Mouse (Mus musculus) lung, postnatal 0 days (tissue): ENCODE data around the gene Ddx3x. TPM values are rescaled to one million over a fixed set of nuclear protein-coding genes. Genes with fewer than 3 reads are reported as not detected.
A peak's percentile ranks its signal among the peaks of the same experiment; 100 is the strongest.
"Not testable (repeated sequence)": the region's sequence is repeated elsewhere in the genome, so short reads cannot be mapped to it uniquely, and the experiment has no call there.

ENCODE experiments used
- ATAC-seq: fragments of 200-750 bp; cut with Nextera tagmentation; 2 replicates; pipeline ENCODE4 v1.8.0; 2017; ENCODE audit warnings: moderate library complexity
- DNase-seq: peaks from one replicate; pipeline ENCODE4 v3.0.0-alpha.2; 2016; ENCODE audit warnings: low spot score
- H3K27ac ChIP-seq: fragments of 300-500 bp; sonication (generic); 2 replicates; pipeline ENCODE4 v1.5.1; 2014; ENCODE audit warnings: antibody characterized with exemption, mild to moderate bottlenecking, low read length, mixed read lengths
- H3K27me3 ChIP-seq: fragments of 300-500 bp; sonication (generic); replicated peaks from 2 replicates; pipeline ENCODE4 v1.6.1; 2014; ENCODE audit warnings: low read length, mixed read lengths; ENCODE audit not compliant: insufficient read depth
- H3K36me3 ChIP-seq: fragments of 300-500 bp; sonication (generic); 2 replicates; pipeline ENCODE4 v1.6.1; 2014; ENCODE audit warnings: low read length, mixed read lengths; ENCODE audit not compliant: insufficient read depth
- H3K4me1 ChIP-seq: fragments of 300-500 bp; sonication (generic); 2 replicates; pipeline ENCODE4 v1.6.1; 2014; ENCODE audit warnings: antibody characterized with exemption, low read depth, low read length, mixed read lengths; ENCODE audit not compliant: insufficient read depth
- H3K4me2 ChIP-seq: fragments of 300-500 bp; sonication (generic); replicated peaks from 2 replicates; pipeline ENCODE4 v1.6.1; 2014; ENCODE audit warnings: low read depth, mild to moderate bottlenecking, low read length, moderate library complexity, mixed read lengths
- H3K4me3 ChIP-seq: fragments of 300-500 bp; sonication (generic); 2 replicates; pipeline ENCODE4 v1.5.1; 2014; ENCODE audit warnings: low read depth, low read length
- H3K9ac ChIP-seq: fragments of 300-500 bp; sonication (generic); replicated peaks from 2 replicates; pipeline ENCODE4 v1.6.1; 2014; ENCODE audit warnings: low read depth, mild to moderate bottlenecking
- H3K9me3 ChIP-seq: fragments of 300-500 bp; sonication (generic); 2 replicates; pipeline ENCODE4 v1.6.1; 2016; ENCODE audit warnings: low read length, mixed read lengths
- CTCF ChIP-seq: IDR thresholded peaks from 2 replicates; pipeline ENCODE4 v1.5.1; 2016; ENCODE audit warnings: antibody characterized with exemption, mild to moderate bottlenecking
- EP300 ChIP-seq: IDR thresholded peaks from 2 replicates; pipeline ENCODE4 v1.6.1; 2016; ENCODE audit warnings: antibody characterized with exemption, mild to moderate bottlenecking, control low read depth
- WGBS: fragments of 180-500 bp; shearing (Covaris S2); extraction: QIAGEN DNeasy Blood & Tissue Kit; methylation state at CpG from one replicate; pipeline ENCODE4 v1.1.7; 2014; 5-methylcytosine and 5-hydroxymethylcytosine counted together
- polyA plus RNA-seq: library from polyadenylated mRNA; unstranded; fragments of >200 nt; fragmentation: Nextera tagmentation; extraction: Ambion mirVana; gene quantifications from 2 replicates; pipeline ENCODE4 v1.2.1, GENCODE M21; 2015

Ddx3x gene
- polyA plus RNA-seq: 81.8 and 85.2 TPM in 2 replicates

DNA sequence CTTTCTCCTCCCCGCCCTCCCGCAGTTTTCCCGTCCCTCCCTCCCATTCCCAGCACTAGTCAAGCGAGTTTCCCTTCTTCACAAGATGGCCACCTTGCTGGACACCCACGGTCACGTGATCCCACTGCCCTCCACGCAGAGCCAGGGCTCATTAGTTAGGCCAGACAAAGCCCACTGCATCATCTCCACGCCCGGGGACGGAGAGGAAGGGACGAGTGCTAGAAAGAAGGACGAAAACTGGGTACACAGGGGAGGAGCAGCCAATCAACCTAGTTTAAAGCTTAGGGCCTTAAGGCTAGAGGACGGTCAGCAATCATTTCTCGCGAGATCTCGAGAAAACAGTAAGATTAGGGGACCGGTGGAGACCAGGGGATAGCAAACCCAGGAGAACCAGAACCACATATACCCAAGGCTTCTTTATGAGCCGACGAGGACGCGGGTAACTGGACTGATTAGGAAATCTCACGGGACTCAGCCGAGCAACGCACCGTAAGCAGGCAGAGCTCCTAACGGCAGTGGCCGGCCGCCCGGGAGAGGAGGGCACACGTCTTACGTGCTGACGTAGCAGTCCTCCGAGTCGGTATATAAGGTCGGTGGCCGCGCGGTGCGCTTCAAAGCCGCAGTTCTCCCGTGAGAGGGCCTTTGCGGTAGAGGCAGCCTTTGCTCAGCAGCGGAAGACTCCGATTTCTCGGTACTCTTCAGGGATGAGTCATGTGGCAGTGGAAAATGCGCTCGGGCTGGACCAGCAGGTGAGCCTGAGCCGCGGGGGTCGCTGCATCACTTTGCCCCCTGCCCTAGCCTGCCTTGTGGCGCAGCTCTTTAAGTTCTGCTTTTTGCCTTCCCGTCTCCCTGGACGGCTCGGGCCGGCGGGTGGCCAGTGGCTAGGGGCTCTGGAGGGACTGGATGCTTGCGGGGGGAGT, at the start of gene Ddx3x:
Gene Ddx3x (plus strand): TSS at position 562 of the 920 bp plus-strand sequence.
- Histone ChIP-seq H3K4me2 (peak within 1 kb of the TSS; percentile 68), H3K9me3 (no peaks in the 10 kb centered on the region), H3K4me3 (peak within 1 kb of the TSS; percentile 91), H3K27ac (peak within 1 kb of the TSS; percentile 99), H3K27me3 (no peaks in the 10 kb centered on the region), H3K4me1 (no peaks in the 10 kb centered on the region), H3K9ac (peak within 1 kb of the TSS; percentile 99), H3K36me3 (peaks cover 4% of the 10 kb centered on the region; the same call in 1 of the 2 replicates)
- ATAC-seq: peak; percentile 90
- WGBS: under 1% methylated on average over 44 of the region's 57 CpGs
- peak; percentile 96 for DNase-seq
- TF ChIP-seq CTCF (peak; percentile 12), EP300 (peak; percentile 79)

DNA sequence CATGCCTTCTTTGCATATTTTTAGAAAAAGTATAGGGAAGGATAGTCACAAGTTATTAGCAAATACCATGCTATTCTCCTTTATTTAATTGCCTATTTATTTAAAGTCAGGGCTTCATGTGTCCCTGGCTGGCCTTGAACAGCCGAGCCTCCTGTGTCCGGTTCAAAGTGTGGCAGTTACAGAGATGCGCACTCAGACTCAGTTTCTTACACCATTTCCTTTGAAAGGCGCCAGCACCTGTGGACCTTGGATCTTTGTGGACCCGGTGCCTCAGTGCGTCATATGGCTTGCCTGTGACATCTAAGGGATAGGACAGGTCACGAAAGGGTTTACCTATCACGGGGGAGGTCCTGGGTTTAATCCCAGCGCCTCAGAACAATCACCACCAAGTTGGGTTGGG, 49.5 kb upstream of the Ddx3x start:
- no peak for DNase-seq

GRCm38 (mm10) chrX:13232834-13233233, 47.9 kb upstream of the Ddx3x start:
- not testable (repeated sequence) for H3K9ac ChIP-seq, DNase-seq, H3K36me3 ChIP-seq, H3K27me3 ChIP-seq, H3K4me1 ChIP-seq, H3K4me2 ChIP-seq, H3K9me3 ChIP-seq, H3K27ac ChIP-seq, H3K4me3 ChIP-seq, ATAC-seq
- WGBS: 75% methylated on average over 1 of the region's 1 CpGs

More for the DNA sequence above, 49.5 kb upstream of the Ddx3x start:
- H3K4me1 ChIP-seq: no peaks in the 10 kb centered on the region
- no peak for ATAC-seq
- H3K4me3 ChIP-seq: no peak overlapping the region
- H3K9ac ChIP-seq: no peak overlapping the region
- no peaks in the 10 kb centered on the region for H3K27me3 ChIP-seq
- TF ChIP-seq EP300 (no peak), CTCF (no peak)
- no peak overlapping the region for H3K27ac ChIP-seq
- no peak overlapping the region for H3K4me2 ChIP-seq
- 38% methylated on average over 9 of the region's 9 CpGs for WGBS
- H3K9me3 ChIP-seq: no peaks in the 10 kb centered on the region
- H3K36me3 ChIP-seq: no peaks in the 10 kb centered on the region

- Histone ChIP-seq H3K4me3 (no peak overlapping the region), H3K9me3 (no peaks in the 10 kb centered on the region), H3K4me2 (no peak overlapping the region), H3K9ac (no peak overlapping the region), H3K27ac (no peak overlapping the region), H3K4me1 (no peaks in the 10 kb centered on the region), H3K27me3 (no peaks in the 10 kb centered on the region), H3K36me3 (no peaks in the 10 kb centered on the region)
- ATAC-seq (no peak), DNase-seq (no peak)
- 44% methylated on average over 2 of the region's 2 CpGs for WGBS
- TF ChIP-seq EP300 (no peak), CTCF (no peak)
These were observed 47.1 kb upstream of the Ddx3x start for GRCm38 (mm10) chrX:13233631-13234030.

GRCm38 (mm10) chrX:13234709-13235108, 46.1 kb upstream of the Ddx3x start:
- H3K9ac ChIP-seq: no peak overlapping the region
- no peak for DNase-seq
- H3K4me1 ChIP-seq: no peaks in the 10 kb centered on the region
- no peak overlapping the region for H3K27ac ChIP-seq
- TF ChIP-seq CTCF (no peak), EP300 (0 out of 2 replicates have a peak, but pooled peaks have one; percentile 13)
- H3K36me3 ChIP-seq: no peaks in the 10 kb centered on the region
- H3K4me2 ChIP-seq: no peak overlapping the region
- H3K27me3 ChIP-seq: no peaks in the 10 kb centered on the region
- 37% methylated on average over 4 of the region's 4 CpGs for WGBS
- no peaks in the 10 kb centered on the region for H3K9me3 ChIP-seq
- H3K4me3 ChIP-seq: no peak overlapping the region
- no peak for ATAC-seq

- TF ChIP-seq CTCF: no peak
- no peak for TF ChIP-seq EP300
- H3K4me3 ChIP-seq: no peak overlapping the region
- DNase-seq (no peak), ATAC-seq (peak; percentile 69)
- H3K9ac ChIP-seq: no peak overlapping the region
- no peaks in the 10 kb centered on the region for H3K27me3 ChIP-seq
- no peak overlapping the region for H3K27ac ChIP-seq
- WGBS: 37% methylated on average over 2 of the region's 2 CpGs
- no peaks in the 10 kb centered on the region for H3K4me1 ChIP-seq
- no peaks in the 10 kb centered on the region for H3K9me3 ChIP-seq
- no peak overlapping the region for H3K4me2 ChIP-seq
- no peaks in the 10 kb centered on the region for H3K36me3 ChIP-seq
These were observed 44.6 kb upstream of the Ddx3x start for GRCm38 (mm10) chrX:13236100-13236568.
